Mouse (Mus musculus): ENCODE results near the gene Spred2. TPM values are rescaled to one million over a fixed set of nuclear protein-coding genes. Genes with fewer than 3 reads are reported as not detected.
"Not testable (repeated sequence)": the region's sequence is repeated elsewhere in the genome, so short reads cannot be mapped to it uniquely, and the experiment has no call there.

Gene Spred2
- total RNA-seq, 2 experiments from 2014 or later, result 5.6 to 7.8 TPM

DNA sequence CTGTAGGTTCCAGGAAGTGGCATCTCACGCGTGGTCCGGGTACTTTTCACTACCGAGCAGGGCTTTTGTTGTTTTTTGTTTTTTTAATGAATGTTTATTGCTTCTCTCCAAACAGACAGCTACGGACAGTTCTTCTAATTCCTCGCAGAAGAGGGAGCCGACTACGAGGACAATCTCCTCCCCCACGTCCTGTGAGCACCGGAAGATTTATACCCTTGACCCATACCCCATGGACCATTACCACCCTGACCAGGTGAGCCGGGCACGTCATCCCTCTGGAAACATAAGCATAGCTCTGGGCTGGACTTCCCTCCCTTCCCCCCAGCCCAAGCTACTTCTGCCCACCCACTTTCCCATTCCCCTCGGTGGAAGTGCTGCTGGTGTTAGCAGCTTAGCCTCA is 93.8 kb downstream of the Spred2 start:
- no peak for TF ChIP-seq CTCF (IDR thresholded peaks at IDR 0.05)
- H3K27ac ChIP-seq, result no peak overlapping the region
- intact Hi-C loops (cut with DNase I), result no loop called here
- H3K4me3 ChIP-seq, result no peak overlapping the region
- no peak for DNase-seq

GRCm38 (mm10) chr11:20018905-20019304 is 94.7 kb downstream of the Spred2 start:
- DNase-seq, result no peak
- no peak overlapping the region for H3K27ac ChIP-seq
- no peak overlapping the region for H3K4me3 ChIP-seq
- intact Hi-C loops (cut with DNase I), result no loop called here
- no peak for TF ChIP-seq CTCF (IDR thresholded peaks at IDR 0.05)

- intact Hi-C loops (cut with DNase I), result no loop called here
- DNase-seq, result no peak
- H3K27ac ChIP-seq, result no peak overlapping the region
- TF ChIP-seq CTCF (IDR thresholded peaks at IDR 0.05), result no peak
- no peak overlapping the region for H3K4me3 ChIP-seq
Measured at GRCm38 (mm10) chr11:20020720-20021119, 96.5 kb downstream of the Spred2 start.

GRCm38 (mm10) chr11:20022462-20022861 is 98.3 kb downstream of the Spred2 start:
- no peak for DNase-seq
- intact Hi-C loops (cut with DNase I), result no loop called here
- H3K27ac ChIP-seq, result no peak overlapping the region
- no peak overlapping the region for H3K4me3 ChIP-seq
- TF ChIP-seq CTCF (IDR thresholded peaks at IDR 0.05), result no peak

GRCm38 (mm10) chr11:20022911-20023482 is 98.8 kb downstream of the Spred2 start:
- TF ChIP-seq CTCF (IDR thresholded peaks at IDR 0.05), result no peak
- intact Hi-C loops (cut with DNase I), result no loop called here
- Histone ChIP-seq H3K27ac (no peak overlapping the region), H3K4me3 (no peak overlapping the region)
- no peak for DNase-seq

- DNase-seq, result no peak
- no peak overlapping the region for H3K4me3 ChIP-seq
- intact Hi-C loops (cut with DNase I), result no loop called here
Measured at GRCm38 (mm10) chr11:20025899-20026298, 101.7 kb downstream of the Spred2 start.

GRCm38 (mm10) chr11:20027719-20028118 is 103.5 kb downstream of the Spred2 start:
- intact Hi-C loops (cut with DNase I), result no loop called here
- H3K4me3 ChIP-seq, result no peak overlapping the region
- no peak for DNase-seq
- no peak for TF ChIP-seq CTCF (IDR thresholded peaks at IDR 0.05)
- H3K27ac ChIP-seq, result no peak overlapping the region

More at GRCm38 (mm10) chr11:20025899-20026298, 101.7 kb downstream of the Spred2 start:
- no peak overlapping the region for H3K27ac ChIP-seq
- peak; percentile 23; the same call in 1 of the 2 replicates for TF ChIP-seq CTCF (IDR thresholded peaks at IDR 0.05)

DNA sequence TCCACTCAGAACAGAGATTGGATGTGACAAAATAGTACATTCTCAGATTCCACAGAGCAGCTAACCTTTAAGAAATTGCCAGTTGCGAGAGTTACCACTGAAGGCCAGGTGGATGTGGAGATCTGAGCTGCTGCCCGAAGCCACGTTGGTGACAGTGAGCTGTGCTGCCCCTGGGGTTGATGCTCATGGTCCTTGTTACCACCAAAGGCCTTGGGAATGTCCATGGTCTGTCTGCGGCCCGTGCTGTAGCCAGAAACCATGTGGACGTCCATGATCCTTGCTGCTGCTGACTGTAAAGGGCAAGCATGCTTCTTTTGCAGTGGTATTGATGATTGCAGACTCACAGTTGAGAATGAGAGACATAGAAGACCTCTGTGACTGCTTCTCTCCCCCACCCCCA is 104.2 kb downstream of the Spred2 start:
- intact Hi-C loops (cut with DNase I), result no loop called here

DNA sequence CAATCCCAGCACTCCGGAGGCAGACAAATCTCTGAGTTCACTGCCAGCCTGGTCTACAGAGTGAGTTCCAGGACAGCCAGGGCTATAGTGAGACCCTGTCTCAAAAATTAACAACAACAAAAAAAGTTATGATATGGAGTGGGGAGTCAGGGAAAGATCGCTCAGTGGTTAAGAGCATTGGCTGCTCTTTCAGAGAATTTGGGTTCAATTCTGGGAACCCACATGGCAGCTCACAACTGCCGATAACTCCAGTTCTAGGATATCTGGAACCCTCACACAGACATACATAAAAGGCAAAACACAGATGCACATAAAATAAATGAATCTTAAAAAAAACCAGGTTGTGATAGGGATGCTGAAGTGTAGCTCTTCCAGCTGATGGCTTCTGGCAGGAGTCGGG is 104.8 kb downstream of the Spred2 start:
- intact Hi-C loops (cut with DNase I), result no loop called here
- no peak for TF ChIP-seq CTCF (IDR thresholded peaks at IDR 0.05)
- DNase-seq, result no peak

More for the DNA sequence above, 104.2 kb downstream of the Spred2 start:
- DNase-seq, result no peak
- no peak for TF ChIP-seq CTCF (IDR thresholded peaks at IDR 0.05)
- H3K4me3 ChIP-seq, result no peak overlapping the region
- H3K27ac ChIP-seq, result no peak overlapping the region

GRCm38 (mm10) chr11:20030973-20031372 is 106.8 kb downstream of the Spred2 start:
- intact Hi-C loops (cut with DNase I), result loop anchor here (5.0 kb wide), 1 partner anchor 199 kb away; no protein-coding TSS in a partner anchor
- not testable (repeated sequence) for H3K27ac ChIP-seq, H3K4me3 ChIP-seq, DNase-seq

More for the DNA sequence above, 104.8 kb downstream of the Spred2 start:
- no peak overlapping the region for H3K27ac ChIP-seq
- no peak overlapping the region for H3K4me3 ChIP-seq

DNA sequence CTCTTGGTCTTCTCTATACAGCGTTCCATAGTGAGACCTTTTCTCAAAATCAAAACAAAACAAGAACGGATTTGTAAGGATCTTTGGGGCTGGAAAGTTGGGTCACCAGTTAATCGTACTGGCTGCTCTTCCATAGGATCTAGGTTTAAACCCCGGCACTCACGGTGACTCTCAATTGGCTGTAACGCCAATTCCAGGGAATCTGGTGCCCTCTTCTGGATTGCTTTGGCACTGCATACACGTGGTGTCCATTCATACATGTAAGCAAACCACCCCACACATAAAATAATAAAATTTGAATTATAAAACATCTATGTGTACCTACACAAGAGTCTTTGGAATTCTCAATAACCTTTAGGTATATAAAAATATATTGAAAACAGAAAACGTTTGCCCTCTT is 107.4 kb downstream of the Spred2 start:
- Histone ChIP-seq H3K27ac (no peak overlapping the region), H3K4me3 (no peak overlapping the region)
- peak; percentile 32 for DNase-seq
- peak; percentile 78 for TF ChIP-seq CTCF (IDR thresholded peaks at IDR 0.05)
- intact Hi-C loops (cut with DNase I), result loop anchor here (5.0 kb wide), 1 partner anchor 199 kb away; no protein-coding TSS in a partner anchor

DNA sequence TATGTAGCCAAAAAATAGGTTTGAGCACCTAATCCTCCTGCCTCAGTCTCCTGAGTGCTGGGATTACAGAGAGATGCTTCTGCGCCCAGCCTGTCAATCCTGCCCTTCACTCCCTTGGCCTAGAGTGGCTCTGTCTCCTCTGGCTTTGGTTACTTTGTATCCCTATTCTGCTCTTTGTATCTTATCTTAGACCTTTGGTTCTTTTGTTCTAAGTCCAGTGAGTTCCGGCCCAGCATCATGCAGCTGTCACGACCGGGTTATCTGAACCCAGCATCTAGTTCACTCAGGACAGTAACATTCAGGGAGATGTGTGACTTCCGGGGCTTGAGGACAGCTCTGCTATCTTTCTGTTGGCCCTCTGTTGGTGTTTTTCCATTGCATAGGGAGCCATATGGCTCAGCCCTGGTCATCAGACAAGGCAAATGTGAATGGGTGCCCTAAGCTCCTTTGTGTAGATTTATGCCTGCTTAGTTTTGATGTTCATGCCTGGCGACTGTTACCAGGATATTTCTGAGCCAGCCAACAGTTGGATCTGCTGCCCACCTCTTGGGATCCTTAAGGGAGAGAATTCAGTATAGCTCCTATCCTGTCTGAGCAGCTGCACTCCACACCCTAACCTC is 109.5 kb downstream of the Spred2 start:
- H3K27ac ChIP-seq, result no peak overlapping the region
- no peak for DNase-seq
- intact Hi-C loops (cut with DNase I), result loop anchor here (5.0 kb wide), 1 partner anchor 201 kb away; no protein-coding TSS in a partner anchor
- H3K4me3 ChIP-seq, result no peak overlapping the region
- TF ChIP-seq CTCF (IDR thresholded peaks at IDR 0.05), result no peak

DNA sequence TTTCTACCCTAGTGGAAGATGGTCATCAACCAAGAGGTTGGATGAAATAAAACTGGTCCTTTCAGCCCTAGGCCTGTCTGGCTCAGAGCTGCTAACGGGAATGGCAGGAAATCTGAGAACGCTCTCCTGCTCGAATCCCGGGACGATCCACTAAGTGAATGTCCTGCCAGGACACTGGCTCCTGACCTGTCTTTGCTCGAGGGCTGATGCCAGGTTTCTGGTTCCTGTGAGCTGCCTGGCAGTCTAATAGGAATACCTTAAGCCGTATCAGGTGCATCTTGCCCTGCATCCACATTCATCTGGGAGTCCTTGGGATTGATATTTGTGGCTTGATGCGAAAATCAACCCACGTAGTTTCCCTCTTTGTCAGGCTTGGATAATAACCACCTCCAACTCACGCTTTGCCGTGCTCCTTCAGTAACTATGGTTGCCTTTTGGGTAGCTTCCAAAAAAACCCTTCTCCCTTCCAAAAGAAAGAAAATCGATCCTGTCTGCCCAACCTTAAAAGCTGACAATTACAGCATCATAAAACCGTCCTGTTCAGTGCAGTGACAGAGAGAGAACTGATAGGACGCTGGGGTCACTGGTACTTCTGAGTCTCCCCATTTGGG is 110.3 kb downstream of the Spred2 start:
- intact Hi-C loops (cut with DNase I), result loop anchor here (5.0 kb wide), 1 partner anchor 202 kb away; no protein-coding TSS in a partner anchor
- Histone ChIP-seq H3K27ac (no peak overlapping the region), H3K4me3 (no peak overlapping the region)
- DNase-seq, result peak; percentile 39
- TF ChIP-seq CTCF (IDR thresholded peaks at IDR 0.05), result no peak
